Mouse (Mus musculus): ENCODE measurements at regions not wholly inside any gene's neighbourhood (a gene's known extent, or its start where the extent isn't known, plus 50 kb on each side); places are given as distances from the start of the nearest gene placed in this dataset.

DNA sequence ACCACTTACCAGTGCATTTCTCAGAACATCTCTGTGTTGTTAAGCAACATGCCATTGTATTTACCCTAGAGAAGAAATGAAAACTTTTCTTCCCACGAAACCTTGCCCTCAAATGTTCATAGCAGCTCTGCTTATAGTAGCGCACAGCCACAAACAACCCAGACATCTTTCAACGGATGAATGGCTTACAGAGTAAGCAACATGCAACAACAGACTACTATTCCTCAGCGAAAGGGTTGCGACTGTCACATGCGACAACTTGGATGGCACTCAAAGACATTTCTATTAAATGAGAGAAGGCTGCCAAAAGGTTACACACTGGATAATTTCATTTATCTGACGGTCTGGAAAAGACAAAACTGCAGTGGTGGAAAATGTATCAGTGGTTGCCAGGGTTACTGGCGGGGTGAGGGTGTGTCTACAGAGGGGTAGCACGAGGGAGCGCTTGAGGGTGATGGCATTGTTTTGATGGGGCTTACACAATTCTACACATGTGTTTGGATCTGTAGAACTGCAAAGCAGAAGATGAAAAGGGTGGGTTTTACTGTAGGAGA, 101.0 kb upstream of the 1600014C23Rik start:
- Histone ChIP-seq H3K4me2 (ENCODE audit: low read depth, low read length) (no peak overlapping the region), H3K36me3 (replicated peaks; ENCODE audit: control insufficient read depth, insufficient read depth, low read length) (no peaks in the 10 kb centered on the region), H3K9ac (replicated peaks; ENCODE audit: low read depth, low read length) (no peak overlapping the region), H3K9me3 (replicated peaks; ENCODE audit: control insufficient read depth, low read length) (peaks cover 12% of the 10 kb centered on the region), H3K4me3 (ENCODE audit: low read depth, low read length) (no peak overlapping the region), H3K27me3 (ENCODE audit: control insufficient read depth, insufficient read depth, low read length) (0 out of 2 replicates have a peak, but pooled peaks cover 7% of the 10 kb centered on the region), H3K27ac (ENCODE audit: low read depth) (no peak overlapping the region), H3K4me1 (ENCODE audit: control insufficient read depth, insufficient read depth) (no peaks in the 10 kb centered on the region)
- TF ChIP-seq CTCF (IDR thresholded peaks at IDR 0.05; ENCODE audit: low read depth) (no peak), EP300 (IDR thresholded peaks at IDR 0.05; ENCODE audit: low read depth) (no peak)
- ATAC-seq (ENCODE audit: insufficient read depth, low read depth) (no peak), DNase-seq (ENCODE audit: low spot score) (no peak)
- 76% methylated on average over 10 of the region's 10 CpGs for WGBS

DNA sequence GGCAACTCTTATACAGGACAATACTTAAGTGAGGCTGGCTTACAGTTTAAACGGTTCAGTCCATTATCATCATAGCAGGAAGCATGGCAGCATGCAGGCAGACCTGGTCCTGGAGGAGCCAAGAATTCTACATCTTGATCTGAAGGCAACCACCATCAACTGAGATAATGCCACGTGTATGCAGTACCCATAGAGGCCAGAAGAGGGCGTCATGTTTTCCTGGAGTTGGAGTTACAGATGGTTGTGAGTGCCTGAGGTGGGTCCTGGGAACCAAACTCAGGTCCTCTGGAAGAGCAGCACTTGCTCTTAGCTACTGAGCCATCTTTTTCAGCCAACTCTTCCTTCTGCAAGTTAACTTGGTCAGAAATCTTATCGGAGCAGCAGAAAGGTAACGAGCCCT, 96.7 kb upstream of the 1600014C23Rik start:
- DNase-seq (ENCODE audit: low spot score) (no peak), ATAC-seq (ENCODE audit: insufficient read depth, low read depth) (no peak)
- H3K36me3 ChIP-seq (replicated peaks; ENCODE audit: control insufficient read depth, insufficient read depth, low read length), result no peaks in the 10 kb centered on the region
- no peak overlapping the region for H3K27ac ChIP-seq (ENCODE audit: low read depth)
- TF ChIP-seq CTCF (IDR thresholded peaks at IDR 0.05; ENCODE audit: low read depth), result 0 out of 2 replicates have a peak, but pooled peaks have one; percentile 9
- TF ChIP-seq EP300 (IDR thresholded peaks at IDR 0.05; ENCODE audit: low read depth), result no peak
- H3K9ac ChIP-seq (replicated peaks; ENCODE audit: low read depth, low read length), result no peak overlapping the region
- no peak overlapping the region for H3K4me2 ChIP-seq (ENCODE audit: low read depth, low read length)
- 77% methylated on average over 5 of the region's 5 CpGs for WGBS
- H3K4me3 ChIP-seq (ENCODE audit: low read depth, low read length), result no peak overlapping the region
- peaks cover 12% of the 10 kb centered on the region for H3K9me3 ChIP-seq (replicated peaks; ENCODE audit: control insufficient read depth, low read length)
- no peaks in the 10 kb centered on the region for H3K4me1 ChIP-seq (ENCODE audit: control insufficient read depth, insufficient read depth)
- no peaks in the 10 kb centered on the region for H3K27me3 ChIP-seq (ENCODE audit: control insufficient read depth, insufficient read depth, low read length)

DNA sequence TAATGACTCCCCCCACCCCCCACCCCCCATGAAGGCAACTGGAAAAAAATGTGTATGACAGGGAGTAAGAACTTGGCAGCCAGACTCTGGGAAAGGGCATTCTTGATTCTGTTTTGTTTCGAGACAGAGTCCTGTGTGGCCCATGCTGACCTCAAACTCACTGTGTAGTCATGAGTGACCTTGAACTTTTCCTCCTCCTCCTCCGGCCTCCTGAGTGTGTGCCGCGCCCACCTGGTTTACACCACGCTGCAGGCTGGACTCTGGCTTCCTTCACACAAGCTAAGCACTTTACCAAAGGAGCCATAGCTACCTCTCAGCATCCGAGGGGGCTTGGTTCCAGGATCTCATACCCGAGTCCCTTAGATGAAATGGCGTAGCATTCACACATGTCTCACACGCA, 95.9 kb upstream of the 1600014C23Rik start:
- DNase-seq (ENCODE audit: low spot score), result no peak
- WGBS, result 82% methylated on average over 9 of the region's 9 CpGs
- H3K4me1 ChIP-seq (ENCODE audit: control insufficient read depth, insufficient read depth), result no peaks in the 10 kb centered on the region
- no peak overlapping the region for H3K9ac ChIP-seq (replicated peaks; ENCODE audit: low read depth, low read length)
- ATAC-seq (ENCODE audit: insufficient read depth, low read depth), result no peak
- H3K27me3 ChIP-seq (ENCODE audit: control insufficient read depth, insufficient read depth, low read length), result no peaks in the 10 kb centered on the region
- H3K27ac ChIP-seq (ENCODE audit: low read depth), result no peak overlapping the region
- H3K4me3 ChIP-seq (ENCODE audit: low read depth, low read length), result no peak overlapping the region
- H3K4me2 ChIP-seq (ENCODE audit: low read depth, low read length), result no peak overlapping the region
- no peak for TF ChIP-seq CTCF (IDR thresholded peaks at IDR 0.05; ENCODE audit: low read depth)
- H3K36me3 ChIP-seq (replicated peaks; ENCODE audit: control insufficient read depth, insufficient read depth, low read length), result no peaks in the 10 kb centered on the region
- peaks cover 12% of the 10 kb centered on the region for H3K9me3 ChIP-seq (replicated peaks; ENCODE audit: control insufficient read depth, low read length)

GRCm38 (mm10) chr17:45828843-45829242, 95.2 kb upstream of the 1600014C23Rik start:
- Histone ChIP-seq H3K27me3 (ENCODE audit: control insufficient read depth, insufficient read depth, low read length) (no peaks in the 10 kb centered on the region), H3K36me3 (replicated peaks; ENCODE audit: control insufficient read depth, insufficient read depth, low read length) (no peaks in the 10 kb centered on the region), H3K9me3 (replicated peaks; ENCODE audit: control insufficient read depth, low read length) (peaks cover 12% of the 10 kb centered on the region), H3K27ac (ENCODE audit: low read depth) (no peak overlapping the region), H3K4me1 (ENCODE audit: control insufficient read depth, insufficient read depth) (no peaks in the 10 kb centered on the region), H3K4me2 (ENCODE audit: low read depth, low read length) (no peak overlapping the region), H3K9ac (replicated peaks; ENCODE audit: low read depth, low read length) (no peak overlapping the region), H3K4me3 (ENCODE audit: low read depth, low read length) (no peak overlapping the region)
- TF ChIP-seq CTCF (IDR thresholded peaks at IDR 0.05; ENCODE audit: low read depth) (no peak), EP300 (IDR thresholded peaks at IDR 0.05; ENCODE audit: low read depth) (no peak)
- 85% methylated on average over 11 of the region's 11 CpGs for WGBS
- no peak for ATAC-seq (ENCODE audit: insufficient read depth, low read depth)
- no peak for DNase-seq (ENCODE audit: low spot score)

- no peaks in the 10 kb centered on the region for H3K27me3 ChIP-seq (ENCODE audit: control insufficient read depth, insufficient read depth, low read length)
- TF ChIP-seq CTCF (IDR thresholded peaks at IDR 0.05; ENCODE audit: low read depth), result no peak
- TF ChIP-seq EP300 (IDR thresholded peaks at IDR 0.05; ENCODE audit: low read depth), result no peak
- H3K9ac ChIP-seq (replicated peaks; ENCODE audit: low read depth, low read length), result no peak overlapping the region
- WGBS, result 72% methylated on average over 9 of the region's 9 CpGs
- ATAC-seq (ENCODE audit: insufficient read depth, low read depth) (no peak), DNase-seq (ENCODE audit: low spot score) (no peak)
- peaks cover 12% of the 10 kb centered on the region for H3K9me3 ChIP-seq (replicated peaks; ENCODE audit: control insufficient read depth, low read length)
- no peak overlapping the region for H3K27ac ChIP-seq (ENCODE audit: low read depth)
- no peaks in the 10 kb centered on the region for H3K4me1 ChIP-seq (ENCODE audit: control insufficient read depth, insufficient read depth)
- no peaks in the 10 kb centered on the region for H3K36me3 ChIP-seq (replicated peaks; ENCODE audit: control insufficient read depth, insufficient read depth, low read length)
- H3K4me3 ChIP-seq (ENCODE audit: low read depth, low read length), result no peak overlapping the region
- H3K4me2 ChIP-seq (ENCODE audit: low read depth, low read length), result no peak overlapping the region
These were observed 94.7 kb upstream of the 1600014C23Rik start for GRCm38 (mm10) chr17:45828284-45828824.

DNA sequence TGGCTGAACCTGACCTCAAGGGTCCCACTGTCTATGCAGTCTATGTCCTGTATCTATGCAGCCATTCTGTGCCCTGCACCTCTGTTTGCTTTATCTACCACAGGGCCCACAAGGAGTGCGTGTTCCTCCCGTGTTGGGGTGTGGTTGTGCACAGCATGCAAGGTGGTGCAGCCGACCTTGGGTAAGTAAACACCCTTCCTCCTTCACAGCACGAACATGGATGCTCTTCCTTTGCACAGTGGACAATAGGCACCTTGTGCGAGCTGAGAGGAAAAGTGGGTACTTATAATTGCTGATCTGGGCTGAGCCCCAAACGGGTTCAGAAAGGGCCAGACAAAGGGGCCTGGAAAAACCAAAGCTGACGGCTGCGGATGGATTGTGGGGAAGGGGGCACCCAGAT, 91.3 kb upstream of the 1600014C23Rik start:
- Histone ChIP-seq H3K9ac (replicated peaks; ENCODE audit: low read depth, low read length) (no peak overlapping the region), H3K27ac (ENCODE audit: low read depth) (no peak overlapping the region), H3K9me3 (replicated peaks; ENCODE audit: control insufficient read depth, low read length) (0 out of 2 replicates have a peak, but pooled peaks cover under 1% of the 10 kb centered on the region), H3K27me3 (ENCODE audit: control insufficient read depth, insufficient read depth, low read length) (no peaks in the 10 kb centered on the region), H3K4me2 (ENCODE audit: low read depth, low read length) (no peak overlapping the region), H3K36me3 (replicated peaks; ENCODE audit: control insufficient read depth, insufficient read depth, low read length) (no peaks in the 10 kb centered on the region), H3K4me1 (ENCODE audit: control insufficient read depth, insufficient read depth) (no peaks in the 10 kb centered on the region), H3K4me3 (ENCODE audit: low read depth, low read length) (no peak overlapping the region)
- DNase-seq (ENCODE audit: low spot score) (no peak), ATAC-seq (ENCODE audit: insufficient read depth, low read depth) (no peak)
- TF ChIP-seq EP300 (IDR thresholded peaks at IDR 0.05; ENCODE audit: low read depth), result no peak
- TF ChIP-seq CTCF (IDR thresholded peaks at IDR 0.05; ENCODE audit: low read depth), result no peak
- 66% methylated on average over 8 of the region's 8 CpGs for WGBS

All from heart, postnatal 0 days (tissue).